Mouse (Mus musculus) ES-Bruce4 (cell line): ENCODE measurements around the gene Rdx.

ENCODE experiments used
- EP300 ChIP-seq: IDR thresholded peaks from 2 replicates; pipeline ENCODE4 v1.6.1; 2011; ENCODE audit warnings: low read depth, low read length; ENCODE audit not compliant: insufficient read depth
- POLR2A ChIP-seq: IDR thresholded peaks from one replicate; pipeline ENCODE4 v1.8.1; 2011; ENCODE audit warnings: low read length; ENCODE audit not compliant: insufficient read depth

DNA sequence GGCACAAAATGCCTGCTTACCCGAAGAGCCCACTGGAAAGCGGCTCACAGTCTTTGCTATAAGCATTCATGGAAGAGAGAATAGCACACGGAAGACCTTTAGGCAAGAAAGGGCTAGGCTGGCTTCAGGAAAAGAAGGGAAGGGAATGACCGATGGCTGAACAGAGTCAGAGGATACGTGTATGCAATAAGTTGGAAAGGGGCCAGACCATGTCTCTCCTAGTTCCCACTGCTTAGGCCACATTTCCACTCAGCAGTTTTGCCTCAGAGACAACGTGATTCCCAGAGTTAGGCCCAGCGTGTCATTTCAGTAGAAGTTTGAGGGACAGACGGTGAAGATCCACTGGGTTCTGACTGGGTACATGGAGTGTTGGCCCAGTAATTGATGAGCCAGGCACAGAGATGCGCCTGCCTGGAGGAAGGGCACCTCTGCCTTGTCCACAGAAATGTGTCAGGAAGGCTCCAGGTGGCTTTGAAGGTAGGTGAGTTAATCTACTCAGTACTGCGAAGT is 47.6 kb downstream of the Rdx start:
- TF ChIP-seq POLR2A (no peak), EP300 (no peak)
